Mouse (Mus musculus) midbrain, embryonic 15.5 days (tissue): ENCODE measurements around the gene Fdxacb1. TPM values are rescaled to one million over a fixed set of nuclear protein-coding genes. Genes with fewer than 3 reads are reported as not detected.

ENCODE experiments used
- ATAC-seq: fragments of 200-750 bp; cut with Nextera tagmentation; replicated peaks from 2 replicates; pipeline ENCODE4 v1.8.0; 2017; ENCODE audit warnings: moderate TSS enrichment
- H3K27ac ChIP-seq: fragments of 300-500 bp; sonication (generic); 2 replicates; pipeline ENCODE4 v1.5.1; 2015; ENCODE audit warnings: mild to moderate bottlenecking, inconsistent platforms
- H3K27me3 ChIP-seq: fragments of 300-500 bp; sonication (generic); replicated peaks from 2 replicates; pipeline ENCODE4 v1.6.1; 2015; ENCODE audit warnings: inconsistent platforms
- H3K36me3 ChIP-seq: fragments of 300-500 bp; sonication (generic); replicated peaks from 2 replicates; pipeline ENCODE4 v1.6.1; 2015; ENCODE audit warnings: inconsistent platforms
- H3K4me1 ChIP-seq: fragments of 300-500 bp; sonication (generic); 2 replicates; pipeline ENCODE4 v1.6.1; 2015; ENCODE audit warnings: inconsistent platforms
- H3K4me2 ChIP-seq: fragments of 300-500 bp; sonication (generic); 2 replicates; pipeline ENCODE4 v1.6.1; 2015; ENCODE audit warnings: inconsistent platforms, mild to moderate bottlenecking, moderate library complexity
- H3K4me3 ChIP-seq: fragments of 300-500 bp; sonication (generic); 2 replicates; pipeline ENCODE4 v1.5.1; 2015; ENCODE audit warnings: mild to moderate bottlenecking, inconsistent platforms
- H3K9ac ChIP-seq: fragments of 300-500 bp; sonication (generic); 2 replicates; pipeline ENCODE4 v1.6.1; 2015; ENCODE audit warnings: mild to moderate bottlenecking, inconsistent platforms
- H3K9me3 ChIP-seq: fragments of 300-500 bp; sonication (generic); 2 replicates; pipeline ENCODE4 v1.6.1; 2016; ENCODE audit warnings: inconsistent platforms
- WGBS: fragments of 180-500 bp; shearing (Covaris S2); methylation state at CpG from one replicate; pipeline ENCODE4 v1.1.7; 2015; ENCODE audit warnings: mixed read lengths; 5-methylcytosine and 5-hydroxymethylcytosine counted together
- polyA plus RNA-seq: library from polyadenylated mRNA; unstranded; fragments of >200 nt; fragmentation: Nextera tagmentation; extraction: Ambion mirVana; gene quantifications from 2 replicates; pipeline ENCODE4 v1.2.1, GENCODE M21; 2015

Fdxacb1 gene
- polyA plus RNA-seq, 1 experiment from 2014 or later, result 12.0 TPM

DNA sequence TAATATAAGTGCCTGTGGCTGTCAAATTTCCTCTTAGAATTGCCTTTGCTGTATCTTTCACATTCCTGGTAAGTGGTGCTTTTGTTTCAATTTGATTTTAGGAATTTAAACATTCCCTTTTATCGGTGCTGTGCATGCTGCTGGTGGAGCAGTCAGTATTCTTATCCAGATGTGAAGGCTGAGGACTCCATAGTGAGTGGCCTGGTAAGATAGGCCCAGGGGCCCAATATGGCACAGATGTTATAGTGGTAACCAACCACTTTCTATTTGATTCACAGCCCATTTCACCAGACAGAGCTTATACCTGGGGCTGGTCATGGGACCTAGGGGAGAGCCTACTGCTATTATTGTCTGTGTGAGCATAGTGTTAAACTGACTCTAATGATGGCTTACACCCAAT is 48.5 kb downstream of the Fdxacb1 start:
- WGBS, result 100% methylated on average over 1 of the region's 1 CpGs

DNA sequence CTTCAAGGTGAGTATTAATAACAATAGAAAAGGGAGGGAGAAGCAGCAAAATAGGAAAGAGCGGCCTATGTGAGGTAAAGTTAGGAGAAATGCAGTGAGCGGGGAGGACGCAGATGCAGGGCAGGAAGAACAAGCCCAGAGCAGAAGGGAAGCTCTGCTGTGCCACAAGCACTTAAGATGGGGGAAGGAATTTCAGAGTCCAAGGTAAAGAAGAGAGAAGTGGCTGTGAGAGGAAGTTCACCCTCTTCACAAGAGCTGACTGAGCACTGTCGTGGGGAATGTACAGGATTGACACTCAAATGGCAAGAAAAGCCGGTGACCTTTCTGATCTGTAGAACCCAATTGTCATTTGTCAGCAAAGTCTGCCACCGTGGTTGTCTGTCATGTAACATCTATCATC is 50.0 kb downstream of the Fdxacb1 start:
- no peak overlapping the region for H3K27ac ChIP-seq
- no peak overlapping the region for H3K9ac ChIP-seq
- no peak overlapping the region for H3K4me3 ChIP-seq
- ATAC-seq, result no peak
- no peaks in the 10 kb centered on the region for H3K4me1 ChIP-seq
- no peaks in the 10 kb centered on the region for H3K9me3 ChIP-seq
- H3K4me2 ChIP-seq, result no peak overlapping the region
- H3K27me3 ChIP-seq, result no peaks in the 10 kb centered on the region
- H3K36me3 ChIP-seq, result peaks cover 19% of the 10 kb centered on the region
- WGBS, result 95% methylated on average over 6 of the region's 6 CpGs

More for the DNA sequence above, 48.5 kb downstream of the Fdxacb1 start:
- Histone ChIP-seq H3K9me3 (no peaks in the 10 kb centered on the region), H3K27me3 (no peaks in the 10 kb centered on the region), H3K4me2 (no peak overlapping the region), H3K4me1 (no peaks in the 10 kb centered on the region), H3K36me3 (peaks cover 15% of the 10 kb centered on the region; the same call in 1 of the 2 replicates), H3K27ac (no peak overlapping the region), H3K9ac (no peak overlapping the region), H3K4me3 (no peak overlapping the region)
- no peak for ATAC-seq

DNA sequence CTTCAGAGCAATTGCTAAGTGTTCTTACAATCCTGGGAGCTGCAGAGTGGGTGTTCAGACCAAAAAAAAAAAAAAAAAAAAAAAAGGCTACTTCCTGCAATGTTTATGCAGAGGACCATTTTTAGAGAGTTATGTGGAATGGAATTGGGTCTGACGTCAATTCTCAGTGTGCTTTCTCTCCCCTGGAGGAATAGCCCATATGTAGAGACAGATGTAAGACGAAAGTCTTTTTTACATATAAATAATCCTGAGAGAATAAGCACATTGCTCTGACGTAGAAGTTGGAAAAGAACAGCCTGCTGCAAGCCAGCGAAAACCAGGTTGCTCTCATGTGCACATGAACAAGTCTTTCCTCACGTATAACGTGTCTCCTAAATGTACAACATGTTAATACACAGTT is 51.7 kb downstream of the Fdxacb1 start:
- H3K4me3 ChIP-seq, result no peak overlapping the region
- no peak overlapping the region for H3K27ac ChIP-seq
- no peak overlapping the region for H3K9ac ChIP-seq
- 92% methylated on average over 6 of the region's 6 CpGs for WGBS
- no peaks in the 10 kb centered on the region for H3K4me1 ChIP-seq
- no peaks in the 10 kb centered on the region for H3K27me3 ChIP-seq
- H3K4me2 ChIP-seq, result no peak overlapping the region
- H3K9me3 ChIP-seq, result no peaks in the 10 kb centered on the region
- H3K36me3 ChIP-seq, result peaks cover 22% of the 10 kb centered on the region
- ATAC-seq, result no peak

DNA sequence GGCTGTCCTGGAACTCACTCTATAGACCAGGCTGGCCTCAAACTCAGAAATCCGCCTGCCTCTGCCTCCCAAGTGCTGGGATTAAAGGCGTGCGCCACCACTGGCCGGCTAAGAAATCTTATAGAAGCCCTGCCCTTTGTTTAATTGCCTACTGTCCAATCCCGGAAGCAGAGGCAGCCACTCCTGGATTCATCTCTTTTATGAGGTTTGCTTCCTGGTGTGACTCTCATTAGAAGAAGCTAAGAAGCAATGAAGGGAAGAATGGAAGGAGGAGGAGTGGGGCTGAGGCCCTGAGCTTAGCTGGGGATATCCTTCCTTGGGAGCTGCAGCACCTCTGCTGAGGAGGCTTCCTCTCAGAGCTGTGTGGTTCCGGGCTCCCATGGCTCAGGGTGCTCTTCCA is 53.6 kb downstream of the Fdxacb1 start:
- no peaks in the 10 kb centered on the region for H3K4me1 ChIP-seq
- no peak overlapping the region for H3K4me2 ChIP-seq
- 91% methylated on average over 6 of the region's 6 CpGs for WGBS
- no peak overlapping the region for H3K4me3 ChIP-seq
- no peak overlapping the region for H3K9ac ChIP-seq
- peaks cover 19% of the 10 kb centered on the region for H3K36me3 ChIP-seq
- H3K27ac ChIP-seq, result no peak overlapping the region
- no peaks in the 10 kb centered on the region for H3K9me3 ChIP-seq
- ATAC-seq, result no peak
- H3K27me3 ChIP-seq, result no peaks in the 10 kb centered on the region

DNA sequence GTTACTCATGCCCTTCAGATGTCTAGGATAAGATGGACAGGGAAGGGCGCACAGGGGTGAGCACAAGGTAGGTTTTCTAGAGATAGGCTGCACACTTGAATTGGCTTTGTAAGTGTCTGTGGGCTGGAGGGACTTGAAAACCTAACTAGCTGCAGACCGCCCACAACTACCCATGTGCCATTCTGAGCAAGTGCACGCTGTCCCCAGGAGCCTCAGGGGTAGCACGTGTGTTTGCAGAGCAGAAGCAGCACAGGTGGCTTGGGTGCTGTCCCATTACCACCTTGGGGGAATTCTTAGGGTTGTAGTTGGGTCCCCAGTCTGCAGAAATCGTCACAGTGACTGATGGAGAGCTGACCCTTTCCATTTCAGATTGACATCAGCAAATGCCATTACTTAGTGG is 54.2 kb downstream of the Fdxacb1 start:
- WGBS, result 93% methylated on average over 5 of the region's 5 CpGs
- H3K27me3 ChIP-seq, result no peaks in the 10 kb centered on the region
- no peak overlapping the region for H3K27ac ChIP-seq
- H3K36me3 ChIP-seq, result peaks cover 18% of the 10 kb centered on the region
- no peak overlapping the region for H3K4me3 ChIP-seq
- H3K4me2 ChIP-seq, result no peak overlapping the region
- no peaks in the 10 kb centered on the region for H3K4me1 ChIP-seq
- ATAC-seq, result no peak
- no peak overlapping the region for H3K9ac ChIP-seq
- H3K9me3 ChIP-seq, result no peaks in the 10 kb centered on the region

Other genes starting within 250 kb of the Fdxacb1 start
- 106 and 111 TPM in 2 replicates for gene Pts, start 239.5 kb upstream of the Fdxacb1 start, polyA plus RNA-seq
- 19.3 and 19.6 TPM in 2 replicates for gene Il18, start 213.4 kb upstream of the Fdxacb1 start, polyA plus RNA-seq
- 0.31 and 0.45 TPM in 2 replicates for gene Bco2, start 213.1 kb upstream of the Fdxacb1 start, polyA plus RNA-seq
- gene Tex12, start 206.9 kb upstream of the Fdxacb1 start, polyA plus RNA-seq, result 0.18 and 0.26 TPM in 2 replicates
- gene Sdhd, start 164.4 kb upstream of the Fdxacb1 start, polyA plus RNA-seq, result 232 and 244 TPM in 2 replicates
- 322 and 333 TPM in 2 replicates for gene Timm8b, start 164.3 kb upstream of the Fdxacb1 start, polyA plus RNA-seq
- 4.7 and 5.6 TPM in 2 replicates for gene Pih1d2, start 150.9 kb upstream of the Fdxacb1 start, polyA plus RNA-seq
- 20.0 and 20.3 TPM in 2 replicates for gene Nkapd1, start 150.8 kb upstream of the Fdxacb1 start, polyA plus RNA-seq
- gene Dlat, start 108.5 kb upstream of the Fdxacb1 start, polyA plus RNA-seq, result 43.9 and 51.9 TPM in 2 replicates
- gene Dixdc1, start 28.7 kb upstream of the Fdxacb1 start, polyA plus RNA-seq, result 33.0 and 37.9 TPM in 2 replicates
- 1.5 and 2.3 TPM in 2 replicates for gene 2310030G06Rik, start 21.7 kb upstream of the Fdxacb1 start, polyA plus RNA-seq
- 10.7 and 11.8 TPM in 2 replicates for gene Cryab, start 16.9 kb upstream of the Fdxacb1 start, polyA plus RNA-seq
- gene Hspb2, start 15.9 kb upstream of the Fdxacb1 start, polyA plus RNA-seq, result 0.87 and 1.1 TPM in 2 replicates
- 60.3 and 63.1 TPM in 2 replicates for gene Alg9, start 6.8 kb downstream of the Fdxacb1 start, polyA plus RNA-seq
- gene 1110032A03Rik, start 7.3 kb downstream of the Fdxacb1 start, polyA plus RNA-seq, result 52.3 TPM in 2 replicates
- gene Ppp2r1b, start 77.1 kb downstream of the Fdxacb1 start, polyA plus RNA-seq, result 41.6 and 42.5 TPM in 2 replicates
- 17.1 and 19.8 TPM in 2 replicates for gene Sik2, start 240.8 kb downstream of the Fdxacb1 start, polyA plus RNA-seq